Mouse (Mus musculus) kidney, postnatal 0 days (tissue): Measurements from ENCODE around the gene Mybpc2. TPM values are rescaled to one million over a fixed set of nuclear protein-coding genes. Genes with fewer than 3 reads are reported as not detected.

Experiments used
- ATAC-seq: fragments of 200-750 bp; cut with Nextera tagmentation; replicated peaks from 2 replicates; pipeline ENCODE4 v1.8.0; 2017; ENCODE audit warnings: low read depth, moderate number of reproducible peaks, moderate TSS enrichment, moderate library complexity; ENCODE audit not compliant: low FRiP score
- DNase-seq: peaks from one replicate; pipeline ENCODE4 v3.0.0-alpha.2; 2016; ENCODE audit warnings: low spot score
- H3K27ac ChIP-seq: fragments of 300-500 bp; sonication (generic); 2 replicates; pipeline ENCODE4 v1.5.1; 2014; ENCODE audit warnings: mild to moderate bottlenecking
- H3K27me3 ChIP-seq: fragments of 300-500 bp; sonication (generic); 2 replicates; pipeline ENCODE4 v1.6.1; 2014; ENCODE audit warnings: low read length, mixed read lengths; ENCODE audit not compliant: insufficient read depth
- H3K36me3 ChIP-seq: fragments of 300-500 bp; sonication (generic); 2 replicates; pipeline ENCODE4 v1.6.1; 2014; ENCODE audit warnings: low read length, mixed read lengths; ENCODE audit not compliant: insufficient read depth
- H3K4me1 ChIP-seq: fragments of 300-500 bp; sonication (generic); replicated peaks from 2 replicates; pipeline ENCODE4 v1.6.1; 2014; ENCODE audit warnings: antibody characterized with exemption, low read length, mixed read lengths; ENCODE audit not compliant: insufficient read depth
- H3K4me2 ChIP-seq: fragments of 300-500 bp; sonication (generic); 2 replicates; pipeline ENCODE4 v1.6.1; 2014; ENCODE audit warnings: mild to moderate bottlenecking, low read length, moderate library complexity, mixed read lengths
- H3K4me3 ChIP-seq: fragments of 300-500 bp; sonication (generic); replicated peaks from 2 replicates; pipeline ENCODE4 v1.5.1; 2014; ENCODE audit warnings: low read depth, low read length
- H3K9ac ChIP-seq: fragments of 300-500 bp; sonication (generic); 2 replicates; pipeline ENCODE4 v1.6.1; 2014; ENCODE audit warnings: low read depth, low read length
- H3K9me3 ChIP-seq: fragments of 300-500 bp; sonication (generic); replicated peaks from 2 replicates; pipeline ENCODE4 v1.6.1; 2016; ENCODE audit warnings: low read length, inconsistent platforms, mixed read lengths
- CTCF ChIP-seq: IDR thresholded peaks from 2 replicates; pipeline ENCODE4 v1.5.1; 2016; ENCODE audit warnings: antibody characterized with exemption, low read depth, mild to moderate bottlenecking, moderate library complexity
- WGBS: fragments of 180-500 bp; shearing (Covaris S2); extraction: QIAGEN DNeasy Blood & Tissue Kit; methylation state at CpG from one replicate; pipeline ENCODE4 v1.1.7; 2014; 5-methylcytosine and 5-hydroxymethylcytosine counted together
- polyA plus RNA-seq: library from polyadenylated mRNA; unstranded; fragments of >200 nt; fragmentation: Nextera tagmentation; extraction: Ambion mirVana; gene quantifications from 2 replicates; pipeline ENCODE4 v1.2.1, GENCODE M21; 2015

The Mybpc2 gene
- polyA plus RNA-seq, 1 experiment from 2014 or later: 0.08 TPM

- Histone ChIP-seq H3K4me3 (no peak overlapping the region), H3K9ac (no peak overlapping the region), H3K27ac (no peak overlapping the region), H3K9me3 (no peaks in the 10 kb centered on the region), H3K4me1 (no peaks in the 10 kb centered on the region), H3K36me3 (no peaks in the 10 kb centered on the region), H3K27me3 (no peaks in the 10 kb centered on the region), H3K4me2 (no peak overlapping the region)
- DNase-seq (no peak), ATAC-seq (no peak)
- TF ChIP-seq CTCF: no peak
- 70% methylated on average over 6 of the region's 6 CpGs for WGBS
Observed at GRCm38 (mm10) chr7:44565414-44565813, 41.0 kb upstream of the Mybpc2 start.

- Histone ChIP-seq H3K27ac (no peak overlapping the region), H3K4me1 (no peaks in the 10 kb centered on the region), H3K9ac (no peak overlapping the region), H3K36me3 (no peaks in the 10 kb centered on the region), H3K27me3 (no peaks in the 10 kb centered on the region), H3K4me3 (no peak overlapping the region), H3K9me3 (no peaks in the 10 kb centered on the region), H3K4me2 (no peak overlapping the region)
- DNase-seq (no peak), ATAC-seq (no peak)
- no peak for TF ChIP-seq CTCF
- 65% methylated on average over 10 of the region's 10 CpGs for WGBS
Observed at GRCm38 (mm10) chr7:44564486-44564885, 40.0 kb upstream of the Mybpc2 start.

GRCm38 (mm10) chr7:44563284-44563683 lies 38.8 kb upstream of the Mybpc2 start:
- no peak for DNase-seq
- ATAC-seq: no peak

GRCm38 (mm10) chr7:44560435-44561400 lies 36.3 kb upstream of the Mybpc2 start:
- Histone ChIP-seq H3K27me3 (no peaks in the 10 kb centered on the region), H3K4me1 (no peaks in the 10 kb centered on the region), H3K9ac (no peak overlapping the region), H3K9me3 (no peaks in the 10 kb centered on the region), H3K27ac (no peak overlapping the region), H3K4me2 (no peak overlapping the region), H3K4me3 (no peak overlapping the region), H3K36me3 (no peaks in the 10 kb centered on the region)
- 49% methylated on average over 18 of the region's 18 CpGs for WGBS
- DNase-seq (peak; percentile 86), ATAC-seq (peak; percentile 47; the same call in 1 of the 2 replicates)
- peak; percentile 83 for TF ChIP-seq CTCF

More at GRCm38 (mm10) chr7:44563284-44563683, 38.8 kb upstream of the Mybpc2 start:
- Histone ChIP-seq H3K4me2 (no peak overlapping the region), H3K4me3 (no peak overlapping the region), H3K27ac (no peak overlapping the region), H3K9me3 (no peaks in the 10 kb centered on the region), H3K36me3 (no peaks in the 10 kb centered on the region), H3K9ac (no peak overlapping the region), H3K27me3 (no peaks in the 10 kb centered on the region), H3K4me1 (no peaks in the 10 kb centered on the region)
- 40% methylated on average over 8 of the region's 8 CpGs for WGBS
- no peak for TF ChIP-seq CTCF

- DNase-seq (no peak), ATAC-seq (no peak)
- no peaks in the 10 kb centered on the region for H3K9me3 ChIP-seq
- H3K4me2 ChIP-seq: no peak overlapping the region
- no peak overlapping the region for H3K27ac ChIP-seq
- WGBS: 58% methylated on average over 2 of the region's 2 CpGs
- no peak for TF ChIP-seq CTCF
- H3K27me3 ChIP-seq: no peaks in the 10 kb centered on the region
- no peaks in the 10 kb centered on the region for H3K4me1 ChIP-seq
- H3K9ac ChIP-seq: no peak overlapping the region
- H3K36me3 ChIP-seq: no peaks in the 10 kb centered on the region
- H3K4me3 ChIP-seq: no peak overlapping the region
Observed at GRCm38 (mm10) chr7:44557629-44558028, 33.2 kb upstream of the Mybpc2 start.

GRCm38 (mm10) chr7:44553826-44554225 lies 29.4 kb upstream of the Mybpc2 start, which contains the start of gene Nr1h2:
Nr1h2 (minus strand) TSS chr7:44553951.
- H3K4me2 ChIP-seq: peak within 1 kb of the TSS; percentile 62
- ATAC-seq (peak; percentile 83), DNase-seq (peak; percentile 98)
- no peaks in the 10 kb centered on the region for H3K27me3 ChIP-seq
- H3K27ac ChIP-seq: peak within 1 kb of the TSS; percentile 99
- H3K9me3 ChIP-seq: no peaks in the 10 kb centered on the region
- H3K36me3 ChIP-seq: peaks cover 32% of the 10 kb centered on the region
- no peaks in the 10 kb centered on the region for H3K4me1 ChIP-seq
- H3K9ac ChIP-seq: peak within 1 kb of the TSS; percentile 83
- under 1% methylated on average over 22 of the region's 22 CpGs for WGBS
- peak within 1 kb of the TSS; percentile 74 for H3K4me3 ChIP-seq
- no peak for TF ChIP-seq CTCF
